Mouse (Mus musculus): ENCODE data around the gene Manea.
"Not testable (repeated sequence)": the region's sequence is repeated elsewhere in the genome, so short reads cannot be mapped to it uniquely, and the experiment has no call there.

Manea gene

GRCm38 (mm10) chr4:26346443-26347106 is at the start of gene Manea:
Manea (minus strand) TSS chr4:26346891.
- peak; percentile 7 for DNase-seq (ENCODE audit: extremely low read depth, low read depth, low spot score)

GRCm38 (mm10) chr4:26354616-26355015 is 7.9 kb upstream of the Manea start:
- DNase-seq (ENCODE audit: extremely low read depth, low read depth, low spot score), result no peak

GRCm38 (mm10) chr4:26353643-26354231 is 7.0 kb upstream of the Manea start:
- no peak for DNase-seq (ENCODE audit: extremely low read depth, low read depth, low spot score)

GRCm38 (mm10) chr4:26347239-26347638 is 548 bp upstream of the Manea start:
- DNase-seq (ENCODE audit: extremely low read depth, low read depth, low spot score), result no peak

- no peak for DNase-seq (ENCODE audit: extremely low read depth, low read depth, low spot score)
Measured at GRCm38 (mm10) chr4:26345741-26346442, 799 bp downstream of the Manea start.

GRCm38 (mm10) chr4:26345080-26345479 is 1.6 kb downstream of the Manea start:
- DNase-seq (ENCODE audit: extremely low read depth, low read depth, low spot score), result no peak

GRCm38 (mm10) chr4:26342346-26342745 is 4.3 kb downstream of the Manea start:
- DNase-seq (ENCODE audit: extremely low read depth, low read depth, low spot score), result no peak

- no peak for DNase-seq (ENCODE audit: extremely low read depth, low read depth, low spot score)
Measured at GRCm38 (mm10) chr4:26338604-26339003, 8.1 kb downstream of the Manea start.

GRCm38 (mm10) chr4:26336563-26336962 is 10.1 kb downstream of the Manea start:
- no peak for DNase-seq (ENCODE audit: extremely low read depth, low read depth, low spot score)

- DNase-seq (ENCODE audit: extremely low read depth, low read depth, low spot score), result not testable (repeated sequence)
Measured at GRCm38 (mm10) chr4:26304731-26305130, 42.0 kb downstream of the Manea start.

- DNase-seq (ENCODE audit: extremely low read depth, low read depth, low spot score), result no peak
Measured at GRCm38 (mm10) chr4:26277112-26277716, 69.5 kb downstream of the Manea start.

- no peak for DNase-seq (ENCODE audit: extremely low read depth, low read depth, low spot score)
Measured at GRCm38 (mm10) chr4:26276264-26276663, 70.4 kb downstream of the Manea start.

- no peak for DNase-seq (ENCODE audit: extremely low read depth, low read depth, low spot score)
Measured at GRCm38 (mm10) chr4:26275769-26276168, 70.9 kb downstream of the Manea start.

Data from fat pad, adult 2 months (tissue).